Mouse (Mus musculus): ENCODE measurements around the gene Adat1. TPM values are rescaled to one million over a fixed set of nuclear protein-coding genes. Genes with fewer than 3 reads are reported as not detected.

Gene Adat1
- polyA plus RNA-seq, 1 experiment from 2014 or later = 6.5 TPM

DNA sequence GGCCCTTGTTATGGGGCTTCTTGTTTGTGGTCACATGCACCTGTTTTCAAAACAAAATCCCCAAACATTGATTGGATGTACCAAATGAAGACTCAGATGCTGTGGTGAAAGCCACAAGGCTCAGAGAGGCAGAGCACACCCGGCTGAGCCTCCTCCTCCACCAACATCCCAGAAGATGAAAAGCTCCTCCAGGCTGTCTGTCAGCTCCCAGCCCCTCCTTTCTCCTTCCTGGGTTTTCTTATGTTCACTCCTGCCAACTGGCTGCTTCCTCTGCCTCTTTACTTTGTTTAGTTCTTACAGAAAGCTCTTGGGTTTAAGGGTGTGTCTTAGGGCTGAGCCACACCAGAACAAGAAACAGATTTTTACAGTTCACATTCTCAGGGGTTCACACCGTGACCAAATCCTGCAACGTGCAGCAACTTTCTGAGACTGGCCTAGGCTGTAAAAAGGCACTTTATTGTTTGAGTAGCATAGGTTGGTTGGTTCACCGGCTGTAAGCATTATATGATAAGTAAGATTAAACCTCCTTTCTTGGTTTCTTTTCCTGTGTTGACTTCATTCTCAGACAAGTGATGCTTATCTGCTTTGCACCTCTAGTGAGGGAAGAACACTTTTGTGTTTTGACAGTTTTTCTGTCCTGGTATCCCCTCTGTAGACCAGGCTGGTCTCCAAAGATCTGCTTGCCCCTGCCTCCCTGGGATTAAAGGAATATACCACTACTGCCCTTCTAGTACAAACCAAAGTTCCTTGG, 37.1 kb downstream of the Adat1 start:
- ATAC-seq (ENCODE audit: insufficient number of reproducible peaks, low FRiP score) = no peak
- WGBS = 79% methylated on average over 4 of the region's 4 CpGs
- Histone ChIP-seq H3K27ac (ENCODE audit: poor library complexity, severe bottlenecking) (no peak overlapping the region), H3K9ac (no peak overlapping the region), H3K4me2 (no peak overlapping the region), H3K36me3 (peaks cover 76% of the 10 kb centered on the region), H3K9me3 (replicated peaks) (no peaks in the 10 kb centered on the region), H3K27me3 (replicated peaks) (no peaks in the 10 kb centered on the region), H3K4me3 (no peak overlapping the region), H3K4me1 (replicated peaks) (no peaks in the 10 kb centered on the region)

DNA sequence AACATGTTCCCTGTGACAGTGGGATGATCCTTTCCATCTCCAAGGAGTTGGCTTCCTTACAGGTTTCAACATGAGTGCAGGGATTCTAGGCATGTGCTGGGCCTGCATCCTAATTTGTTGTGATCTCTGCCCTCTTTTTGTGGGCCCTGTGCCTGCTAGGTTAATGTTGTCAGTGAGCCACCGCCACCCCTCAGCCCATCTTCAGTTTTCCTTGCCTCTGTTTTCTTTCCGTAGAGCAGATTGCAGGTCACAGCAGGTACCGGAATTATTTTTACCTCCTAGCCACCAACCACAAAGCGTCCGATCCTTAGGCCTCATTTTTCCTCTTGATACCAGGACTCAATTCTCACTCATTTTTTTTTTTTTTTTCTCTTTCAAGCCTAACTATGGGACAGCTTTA, 40.2 kb downstream of the Adat1 start:
- no peaks in the 10 kb centered on the region for H3K27me3 ChIP-seq (replicated peaks)
- no peak for ATAC-seq (ENCODE audit: insufficient number of reproducible peaks, low FRiP score)
- no peaks in the 10 kb centered on the region for H3K9me3 ChIP-seq (replicated peaks)
- no peak overlapping the region for H3K9ac ChIP-seq
- no peak overlapping the region for H3K4me3 ChIP-seq
- H3K4me1 ChIP-seq (replicated peaks) = no peaks in the 10 kb centered on the region
- H3K27ac ChIP-seq (ENCODE audit: poor library complexity, severe bottlenecking) = no peak overlapping the region
- H3K36me3 ChIP-seq = peaks cover 76% of the 10 kb centered on the region
- no peak overlapping the region for H3K4me2 ChIP-seq
- WGBS = 91% methylated on average over 5 of the region's 5 CpGs

DNA sequence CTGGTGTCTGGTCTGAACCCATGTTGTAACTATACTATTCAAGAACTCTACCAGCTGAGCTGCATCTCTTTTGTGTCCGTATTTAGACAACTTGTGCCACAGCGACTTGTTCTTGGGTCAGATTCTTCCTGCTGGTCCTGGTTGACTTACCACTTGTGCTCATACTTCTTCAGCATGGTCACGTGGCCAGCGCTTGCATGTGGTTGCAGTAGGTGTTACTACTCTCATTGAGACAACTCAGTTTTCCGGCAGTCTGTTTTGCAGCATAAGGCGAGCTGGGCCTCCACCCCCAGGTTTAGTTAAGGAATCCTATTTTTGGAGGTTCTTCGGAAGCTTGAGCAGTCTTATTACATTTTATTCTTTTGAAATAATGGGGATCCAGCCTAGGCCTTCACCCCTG, 40.8 kb downstream of the Adat1 start:
- no peaks in the 10 kb centered on the region for H3K27me3 ChIP-seq (replicated peaks)
- H3K4me1 ChIP-seq (replicated peaks) = no peaks in the 10 kb centered on the region
- ATAC-seq (ENCODE audit: insufficient number of reproducible peaks, low FRiP score) = no peak
- no peak overlapping the region for H3K9ac ChIP-seq
- H3K9me3 ChIP-seq (replicated peaks) = no peaks in the 10 kb centered on the region
- H3K36me3 ChIP-seq = peaks cover 75% of the 10 kb centered on the region
- WGBS = 94% methylated on average over 7 of the region's 7 CpGs
- H3K4me3 ChIP-seq = no peak overlapping the region
- H3K4me2 ChIP-seq = no peak overlapping the region
- no peak overlapping the region for H3K27ac ChIP-seq (ENCODE audit: poor library complexity, severe bottlenecking)

DNA sequence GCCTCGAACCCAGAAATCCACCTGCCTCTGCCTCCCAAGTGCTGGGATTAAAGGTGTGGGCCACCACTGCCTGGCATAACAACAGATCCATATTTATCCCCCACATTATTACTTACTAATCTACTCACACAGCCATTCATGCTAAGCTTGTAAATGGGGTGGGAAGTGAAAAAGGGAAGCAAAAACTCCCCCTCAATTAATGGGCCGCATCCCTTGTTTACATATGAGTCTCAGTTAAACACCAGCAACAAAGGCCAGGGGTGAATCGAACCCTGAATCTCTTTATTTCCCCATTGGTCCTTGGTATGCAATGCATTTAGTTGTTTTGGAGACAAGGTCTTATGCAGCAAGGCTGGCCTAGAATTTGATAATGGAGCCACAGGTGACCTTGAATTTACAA, 41.3 kb downstream of the Adat1 start:
- 86% methylated on average over 3 of the region's 3 CpGs for WGBS
- H3K4me2 ChIP-seq = no peak overlapping the region
- H3K4me1 ChIP-seq (replicated peaks) = no peaks in the 10 kb centered on the region
- no peak overlapping the region for H3K9ac ChIP-seq
- no peaks in the 10 kb centered on the region for H3K27me3 ChIP-seq (replicated peaks)
- no peak overlapping the region for H3K4me3 ChIP-seq
- H3K36me3 ChIP-seq = peaks cover 76% of the 10 kb centered on the region
- no peaks in the 10 kb centered on the region for H3K9me3 ChIP-seq (replicated peaks)
- H3K27ac ChIP-seq (ENCODE audit: poor library complexity, severe bottlenecking) = no peak overlapping the region
- ATAC-seq (ENCODE audit: insufficient number of reproducible peaks, low FRiP score) = no peak

DNA sequence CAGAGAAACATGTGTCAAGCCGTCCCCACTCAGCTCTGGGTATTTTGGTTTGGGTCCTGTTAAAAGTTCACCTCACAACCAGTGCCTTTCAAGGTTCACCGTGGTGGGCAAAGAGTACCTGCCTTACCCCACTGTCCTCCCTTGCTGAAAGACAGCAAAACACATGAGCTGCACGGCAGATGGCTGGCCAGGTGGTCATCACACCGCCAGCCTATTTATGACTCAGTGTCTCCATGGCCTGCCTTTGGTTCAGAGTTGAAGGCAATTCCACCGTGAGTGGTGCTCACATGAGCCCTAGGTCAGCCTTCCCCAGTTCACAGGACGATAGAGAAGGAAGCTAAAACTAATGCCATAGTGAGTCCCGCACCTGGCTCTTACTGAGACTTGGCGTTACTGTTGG, 44.1 kb downstream of the Adat1 start:
- H3K36me3 ChIP-seq = peaks cover 75% of the 10 kb centered on the region
- no peak overlapping the region for H3K27ac ChIP-seq (ENCODE audit: poor library complexity, severe bottlenecking)
- no peaks in the 10 kb centered on the region for H3K27me3 ChIP-seq (replicated peaks)
- no peak for ATAC-seq (ENCODE audit: insufficient number of reproducible peaks, low FRiP score)
- H3K4me2 ChIP-seq = no peak overlapping the region
- no peaks in the 10 kb centered on the region for H3K4me1 ChIP-seq (replicated peaks)
- no peak overlapping the region for H3K4me3 ChIP-seq
- no peak overlapping the region for H3K9ac ChIP-seq
- 91% methylated on average over 8 of the region's 8 CpGs for WGBS
- H3K9me3 ChIP-seq (replicated peaks) = no peaks in the 10 kb centered on the region

DNA sequence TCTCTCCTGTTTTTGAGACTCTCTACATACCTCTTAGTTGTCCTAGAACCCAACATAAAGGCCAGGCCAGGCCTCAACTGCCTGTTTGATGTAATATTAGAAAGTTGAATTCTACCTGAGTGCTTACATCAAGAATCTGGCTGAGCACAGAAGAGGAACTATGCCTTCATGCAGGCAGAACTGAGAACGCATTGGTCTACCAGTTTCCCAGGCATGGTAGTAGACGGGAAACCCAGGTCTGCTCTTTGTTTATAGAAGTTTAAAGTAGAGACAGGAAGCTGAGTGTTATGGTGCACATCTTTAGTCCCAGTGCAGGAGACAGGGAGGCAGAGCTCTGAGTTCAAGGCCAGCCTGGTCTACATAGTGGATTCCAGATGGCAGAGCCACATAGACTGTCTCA, 45.0 kb downstream of the Adat1 start:
- no peak overlapping the region for H3K27ac ChIP-seq (ENCODE audit: poor library complexity, severe bottlenecking)
- no peak overlapping the region for H3K9ac ChIP-seq
- no peaks in the 10 kb centered on the region; the same call in 1 of the 2 replicates for H3K4me1 ChIP-seq (replicated peaks)
- H3K4me2 ChIP-seq = no peak overlapping the region
- WGBS = 87% methylated on average over 2 of the region's 2 CpGs
- no peak overlapping the region for H3K4me3 ChIP-seq
- H3K36me3 ChIP-seq = peaks cover 72% of the 10 kb centered on the region
- H3K27me3 ChIP-seq (replicated peaks) = no peaks in the 10 kb centered on the region
- no peaks in the 10 kb centered on the region for H3K9me3 ChIP-seq (replicated peaks)
- ATAC-seq (ENCODE audit: insufficient number of reproducible peaks, low FRiP score) = no peak

DNA sequence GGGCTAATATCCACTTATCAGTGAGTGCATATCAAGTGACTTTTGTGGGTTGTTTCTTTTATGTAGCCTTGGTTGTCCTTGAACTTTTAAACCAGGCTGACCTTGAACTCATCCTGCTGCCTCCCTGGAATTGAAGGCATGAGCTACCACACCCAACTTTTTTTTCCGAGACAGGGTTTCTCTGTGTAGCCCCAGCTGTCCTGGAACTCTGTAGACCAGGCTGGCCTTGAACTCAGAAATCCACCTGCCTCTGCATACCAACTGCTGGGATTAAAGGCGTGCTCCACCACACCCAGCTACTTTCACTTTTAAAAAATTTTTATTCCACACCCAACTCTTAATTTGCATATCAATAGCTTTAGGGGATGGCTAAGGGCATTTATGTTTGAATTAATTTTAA, 48.6 kb downstream of the Adat1 start:
- WGBS = 89% methylated on average over 2 of the region's 2 CpGs
- ATAC-seq (ENCODE audit: insufficient number of reproducible peaks, low FRiP score) = no peak
- no peak overlapping the region for H3K27ac ChIP-seq (ENCODE audit: poor library complexity, severe bottlenecking)
- no peak overlapping the region for H3K4me3 ChIP-seq
- no peak overlapping the region for H3K9ac ChIP-seq
- peaks cover 49% of the 10 kb centered on the region for H3K36me3 ChIP-seq
- peaks cover 16% of the 10 kb centered on the region for H3K4me1 ChIP-seq (replicated peaks)
- no peaks in the 10 kb centered on the region for H3K27me3 ChIP-seq (replicated peaks)
- H3K4me2 ChIP-seq = no peak overlapping the region
- H3K9me3 ChIP-seq (replicated peaks) = no peaks in the 10 kb centered on the region

DNA sequence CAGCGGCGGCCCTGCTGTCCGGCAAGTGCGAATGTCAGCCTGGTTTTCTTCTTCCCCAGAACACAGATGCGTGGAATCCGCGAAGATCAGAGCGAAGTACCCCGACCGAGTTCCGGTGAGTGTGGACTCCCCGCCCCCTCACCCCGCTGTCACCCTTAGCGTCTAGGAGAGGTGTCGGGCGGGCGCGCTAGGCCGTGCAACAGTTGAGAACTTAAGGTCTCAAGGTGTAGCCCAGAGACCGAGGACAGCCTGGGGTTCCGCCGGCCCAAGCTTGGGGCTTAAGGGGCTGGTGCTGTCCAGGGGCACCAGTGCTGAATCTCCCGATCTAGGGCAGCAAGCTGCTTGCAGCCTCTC, 51.0 kb downstream of the Adat1 start:
- Histone ChIP-seq H3K27ac (ENCODE audit: poor library complexity, severe bottlenecking) (peak overlapping the region; percentile 63), H3K9ac (peak overlapping the region; percentile 95), H3K4me3 (peak overlapping the region; percentile 93), H3K27me3 (replicated peaks) (no peaks in the 10 kb centered on the region), H3K4me1 (replicated peaks) (peaks cover 16% of the 10 kb centered on the region), H3K36me3 (peaks cover 28% of the 10 kb centered on the region), H3K4me2 (peak overlapping the region; percentile 87), H3K9me3 (replicated peaks) (no peaks in the 10 kb centered on the region)
- WGBS = under 1% methylated on average over 23 of the region's 23 CpGs
- ATAC-seq (ENCODE audit: insufficient number of reproducible peaks, low FRiP score) = peak; percentile 51

DNA sequence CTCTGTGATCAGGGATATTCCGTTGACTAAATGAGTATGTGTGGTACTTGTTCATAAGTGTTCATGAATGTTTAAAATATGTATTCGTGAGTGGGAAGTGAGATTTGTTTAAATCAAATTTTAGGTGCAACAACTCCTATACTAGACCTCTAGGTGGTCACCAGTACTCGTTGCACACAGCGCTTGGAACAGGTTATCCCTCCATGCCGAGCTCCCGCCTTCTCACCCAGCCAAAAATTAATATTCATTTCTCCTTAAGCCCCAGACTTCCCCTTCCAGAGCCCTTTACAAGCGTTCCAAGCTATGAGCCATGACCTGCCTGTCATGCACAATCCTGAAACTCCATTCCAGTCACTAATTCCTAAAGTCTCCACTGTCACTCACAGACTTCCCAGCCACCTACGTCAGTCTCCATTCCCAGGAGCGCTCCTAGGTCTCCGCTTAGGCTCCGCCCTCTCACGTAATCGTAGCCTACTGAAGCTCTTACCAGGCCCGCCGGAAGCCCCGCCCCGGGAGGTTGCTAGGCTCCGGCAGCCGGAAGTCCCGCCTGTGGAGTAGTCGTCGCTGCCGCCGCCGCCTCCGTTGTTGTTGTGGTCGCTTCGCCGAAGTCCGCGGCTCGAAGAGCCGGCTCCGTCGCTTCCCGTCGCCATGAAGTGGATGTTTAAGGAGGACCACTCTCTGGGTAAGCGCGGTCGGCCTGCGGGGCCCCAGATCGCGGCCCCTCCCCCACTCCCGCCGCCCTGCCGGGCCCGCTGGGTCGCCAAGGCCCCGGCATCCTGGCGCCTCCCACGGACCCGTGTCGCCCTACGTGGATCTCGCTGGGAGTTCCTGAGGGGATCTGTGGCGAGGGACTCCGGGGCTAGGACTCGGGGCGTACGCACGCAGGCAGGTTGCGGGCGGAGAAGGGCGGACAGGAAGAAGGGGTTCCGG, 51.7 kb downstream of the Adat1 start, which contains the start of gene Gabarapl2:
Gene Gabarapl2 (plus strand): TSS at position 533 of the 930 bp plus-strand sequence.
- under 1% methylated on average over 65 of the region's 65 CpGs for WGBS
- Histone ChIP-seq H3K4me2 (peak within 1 kb of the TSS; percentile 87), H3K4me1 (replicated peaks) (peaks cover 16% of the 10 kb centered on the region), H3K9ac (peak within 1 kb of the TSS; percentile 95), H3K27ac (ENCODE audit: poor library complexity, severe bottlenecking) (peak within 1 kb of the TSS; percentile 83), H3K27me3 (replicated peaks) (no peaks in the 10 kb centered on the region), H3K9me3 (replicated peaks) (no peaks in the 10 kb centered on the region), H3K36me3 (peaks cover 22% of the 10 kb centered on the region), H3K4me3 (peak within 1 kb of the TSS; percentile 93)
- peak; percentile 98 for ATAC-seq (ENCODE audit: insufficient number of reproducible peaks, low FRiP score)

DNA sequence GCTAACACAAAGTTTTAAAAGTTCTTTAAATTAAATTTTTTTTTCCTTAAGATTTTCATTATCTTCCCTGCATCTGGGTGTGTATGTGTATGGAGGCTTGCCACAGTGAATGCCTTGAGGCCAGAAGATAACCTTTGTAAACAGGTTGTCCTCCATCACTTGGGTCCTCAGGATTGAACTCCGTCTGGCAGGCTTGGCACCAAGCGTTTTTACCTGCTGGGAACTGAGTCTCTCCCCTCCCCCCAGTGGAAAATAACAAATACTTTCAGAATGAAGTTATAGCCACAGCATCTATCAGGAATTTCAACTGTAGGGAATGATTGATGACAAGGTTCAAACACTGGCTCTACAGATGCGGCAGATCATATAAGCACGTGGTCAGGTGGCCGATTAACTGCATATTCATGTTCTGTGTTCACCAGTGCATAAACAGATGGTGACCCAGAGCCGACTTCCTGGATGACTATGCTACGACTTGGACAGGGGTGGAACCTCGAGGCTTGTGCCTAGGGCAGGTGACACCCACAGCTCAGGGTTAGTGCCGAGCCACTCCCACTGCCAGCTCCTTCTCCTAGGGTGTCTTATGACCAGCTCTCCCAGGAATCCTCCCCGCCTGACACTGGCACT, 52.5 kb downstream of the Adat1 start:
- Histone ChIP-seq H3K4me3 (peak overlapping the region; percentile 93), H3K27ac (ENCODE audit: poor library complexity, severe bottlenecking) (peak overlapping the region; percentile 83), H3K36me3 (peaks cover 16% of the 10 kb centered on the region), H3K4me1 (replicated peaks) (peaks cover 16% of the 10 kb centered on the region), H3K4me2 (peak overlapping the region; percentile 87), H3K9ac (peak overlapping the region; percentile 52), H3K27me3 (replicated peaks) (no peaks in the 10 kb centered on the region), H3K9me3 (replicated peaks) (no peaks in the 10 kb centered on the region)
- ATAC-seq (ENCODE audit: insufficient number of reproducible peaks, low FRiP score) = peak; percentile 89
- 6% methylated on average over 10 of the region's 10 CpGs for WGBS
